Mouse (Mus musculus) liver, embryonic 13.5 days (tissue): ENCODE data around the gene Ttll8. TPM values are rescaled to one million over a fixed set of nuclear protein-coding genes. Genes with fewer than 3 reads are reported as not detected.

ENCODE experiments used
- ATAC-seq: fragments of 200-750 bp; cut with Nextera tagmentation; 2 replicates; pipeline ENCODE4 v1.8.0; 2017; ENCODE audit warnings: low read depth, mild to moderate bottlenecking, moderate number of reproducible peaks, moderate library complexity
- DNase-seq: peaks from one replicate; pipeline ENCODE4 v3.0.0; 2022
- H3K27ac ChIP-seq: fragments of 300-500 bp; sonication (generic); 2 replicates; pipeline ENCODE4 v1.5.1; 2015; ENCODE audit warnings: moderate library complexity, mild to moderate bottlenecking, inconsistent platforms
- H3K27me3 ChIP-seq: fragments of 300-500 bp; sonication (generic); 2 replicates; pipeline ENCODE4 v1.6.1; 2015; ENCODE audit warnings: mild to moderate bottlenecking, inconsistent platforms
- H3K36me3 ChIP-seq: fragments of 300-500 bp; sonication (generic); 2 replicates; pipeline ENCODE4 v1.6.1; 2015; ENCODE audit warnings: mild to moderate bottlenecking, inconsistent platforms
- H3K4me1 ChIP-seq: fragments of 300-500 bp; sonication (generic); replicated peaks from 2 replicates; pipeline ENCODE4 v1.6.1; 2015; ENCODE audit warnings: inconsistent platforms
- H3K4me2 ChIP-seq: fragments of 300-500 bp; sonication (generic); 2 replicates; pipeline ENCODE4 v1.6.1; 2015; ENCODE audit warnings: inconsistent platforms, mild to moderate bottlenecking, moderate library complexity
- H3K4me3 ChIP-seq: fragments of 300-500 bp; sonication (generic); replicated peaks from 2 replicates; pipeline ENCODE4 v1.5.1; 2015; ENCODE audit warnings: mild to moderate bottlenecking, inconsistent platforms
- H3K9ac ChIP-seq: fragments of 300-500 bp; sonication (generic); 2 replicates; pipeline ENCODE4 v1.6.1; 2015; ENCODE audit warnings: mild to moderate bottlenecking, inconsistent platforms
- H3K9me3 ChIP-seq: fragments of 300-500 bp; sonication (generic); replicated peaks from 2 replicates; pipeline ENCODE4 v1.6.1; 2016; ENCODE audit warnings: inconsistent platforms
- WGBS: fragments of 180-500 bp; shearing (Covaris S2); methylation state at CpG from one replicate; pipeline ENCODE4 v1.1.7; 2015; ENCODE audit not compliant: insufficient replicate concordance; 5-methylcytosine and 5-hydroxymethylcytosine counted together
- polyA plus RNA-seq: library from polyadenylated mRNA; unstranded; fragments of >200 nt; fragmentation: Nextera tagmentation; extraction: Ambion mirVana; gene quantifications from 2 replicates; pipeline ENCODE4 v1.2.1, GENCODE M21; 2015

Gene Ttll8
- polyA plus RNA-seq, 1 experiment from 2014 or later = not detected

DNA sequence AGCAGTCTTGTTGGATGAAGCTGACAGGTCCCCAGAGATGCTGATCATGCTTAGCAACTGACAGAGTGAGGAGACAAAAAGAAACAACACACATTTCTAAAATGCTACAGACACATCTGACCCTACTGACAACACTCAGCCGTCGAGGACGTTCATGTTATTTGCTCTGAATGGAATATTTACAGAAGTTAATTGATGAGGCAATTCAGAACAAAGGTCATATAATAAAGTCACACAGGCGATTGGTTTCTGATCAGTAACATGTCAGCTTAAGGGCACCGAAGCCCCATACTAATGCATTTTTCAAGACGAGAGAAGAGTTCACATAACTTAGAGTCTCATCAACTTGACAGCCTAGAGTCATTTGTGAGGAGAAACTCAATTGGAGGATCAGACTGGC is 58.3 kb downstream of the Ttll8 start:
- DNase-seq = no peak
- Histone ChIP-seq H3K4me3 (no peak overlapping the region), H3K36me3 (no peaks in the 10 kb centered on the region), H3K27ac (no peak overlapping the region), H3K27me3 (peaks cover 5% of the 10 kb centered on the region; the same call in 1 of the 2 replicates), H3K9ac (no peak overlapping the region), H3K9me3 (no peaks in the 10 kb centered on the region), H3K4me2 (no peak overlapping the region), H3K4me1 (peaks cover 8% of the 10 kb centered on the region)
- ATAC-seq = no peak
- 67% methylated on average over 6 of the region's 6 CpGs for WGBS

DNA sequence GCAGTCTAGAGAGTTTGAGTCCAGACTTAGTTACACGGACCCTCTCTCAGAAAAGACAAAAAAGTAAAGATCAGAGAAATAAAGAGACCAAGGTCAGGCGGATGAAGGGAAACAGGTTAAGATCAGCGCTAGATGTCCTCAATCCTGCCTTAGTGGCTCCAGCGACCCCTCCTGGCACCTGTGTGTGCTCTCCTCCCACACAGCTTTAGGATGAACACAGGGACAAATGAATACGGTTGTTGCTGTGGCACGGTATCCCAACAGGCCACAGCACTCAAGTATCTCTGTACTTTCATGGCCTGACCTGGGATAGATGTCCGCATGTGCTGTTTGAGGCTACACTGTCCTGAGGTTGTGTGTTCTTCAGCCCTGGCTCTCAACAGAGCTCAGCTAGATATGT is 59.1 kb downstream of the Ttll8 start:
- WGBS = 64% methylated on average over 7 of the region's 7 CpGs

GRCm38 (mm10) chr15:88892876-88893275 is 61.3 kb downstream of the Ttll8 start:
- Histone ChIP-seq H3K4me2 (no peak overlapping the region), H3K27me3 (peaks cover 20% of the 10 kb centered on the region), H3K9ac (no peak overlapping the region), H3K4me3 (no peak overlapping the region), H3K9me3 (no peaks in the 10 kb centered on the region), H3K36me3 (no peaks in the 10 kb centered on the region), H3K27ac (no peak overlapping the region), H3K4me1 (peaks cover 21% of the 10 kb centered on the region)
- no peak for DNase-seq
- 53% methylated on average over 5 of the region's 5 CpGs for WGBS
- ATAC-seq = no peak

More for the DNA sequence above, 59.1 kb downstream of the Ttll8 start:
- DNase-seq = no peak
- Histone ChIP-seq H3K9ac (no peak overlapping the region), H3K27ac (no peak overlapping the region), H3K4me2 (no peak overlapping the region), H3K4me3 (no peak overlapping the region), H3K36me3 (no peaks in the 10 kb centered on the region), H3K27me3 (peaks cover 13% of the 10 kb centered on the region; the same call in 1 of the 2 replicates), H3K9me3 (no peaks in the 10 kb centered on the region), H3K4me1 (peaks cover 15% of the 10 kb centered on the region)
- no peak for ATAC-seq

DNA sequence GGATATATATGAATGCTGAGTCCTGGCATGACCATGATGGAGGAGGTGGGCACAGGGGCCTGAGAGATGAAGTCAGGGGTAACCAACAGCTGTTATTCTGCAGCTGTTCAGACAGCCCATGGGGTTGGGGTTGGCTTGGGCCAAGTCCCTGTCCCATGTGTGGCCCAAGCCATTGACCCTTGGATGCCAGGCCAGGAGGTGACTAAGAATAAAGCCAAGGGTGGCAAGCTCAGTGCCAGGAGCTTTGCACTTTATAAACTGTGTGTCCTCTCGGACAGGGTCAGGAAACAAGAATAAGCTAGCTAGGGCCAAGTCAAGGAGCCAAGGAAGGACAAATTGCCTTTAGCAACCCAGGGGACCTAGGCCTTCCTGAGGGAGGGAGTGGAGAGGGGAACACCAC is 62.0 kb downstream of the Ttll8 start:
- ATAC-seq = no peak

DNA sequence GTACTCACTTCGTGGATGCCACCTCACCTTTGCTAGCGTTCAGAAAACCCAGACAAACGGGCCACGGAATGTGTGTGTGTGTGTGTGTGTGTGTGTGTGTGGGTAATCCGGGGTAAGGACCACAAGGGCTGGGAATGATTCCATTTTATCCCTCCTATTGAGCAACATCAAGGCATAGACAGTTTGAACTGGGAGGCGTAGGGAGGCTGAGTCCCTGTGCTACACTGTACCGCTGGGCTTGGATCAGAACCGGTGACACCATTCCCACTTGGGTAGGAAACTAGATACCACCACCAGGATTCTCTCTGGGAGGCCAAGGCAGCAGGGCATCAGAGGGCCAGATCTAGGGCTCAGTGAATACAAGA is 62.6 kb downstream of the Ttll8 start:
- Histone ChIP-seq H3K27ac (no peak overlapping the region), H3K9ac (no peak overlapping the region), H3K9me3 (no peaks in the 10 kb centered on the region), H3K4me3 (no peak overlapping the region), H3K4me1 (peaks cover 23% of the 10 kb centered on the region), H3K4me2 (peak overlapping the region; percentile 82), H3K36me3 (no peaks in the 10 kb centered on the region), H3K27me3 (peaks cover 20% of the 10 kb centered on the region)
- 54% methylated on average over 8 of the region's 8 CpGs for WGBS
- no peak for DNase-seq
- no peak for ATAC-seq

More for the DNA sequence above, 62.0 kb downstream of the Ttll8 start:
- no peak for DNase-seq
- Histone ChIP-seq H3K27ac (no peak overlapping the region), H3K36me3 (no peaks in the 10 kb centered on the region), H3K9me3 (no peaks in the 10 kb centered on the region), H3K9ac (no peak overlapping the region), H3K4me1 (peaks cover 23% of the 10 kb centered on the region), H3K4me3 (no peak overlapping the region), H3K4me2 (no peak overlapping the region), H3K27me3 (peaks cover 20% of the 10 kb centered on the region)
- 52% methylated on average over 1 of the region's 1 CpGs for WGBS

DNA sequence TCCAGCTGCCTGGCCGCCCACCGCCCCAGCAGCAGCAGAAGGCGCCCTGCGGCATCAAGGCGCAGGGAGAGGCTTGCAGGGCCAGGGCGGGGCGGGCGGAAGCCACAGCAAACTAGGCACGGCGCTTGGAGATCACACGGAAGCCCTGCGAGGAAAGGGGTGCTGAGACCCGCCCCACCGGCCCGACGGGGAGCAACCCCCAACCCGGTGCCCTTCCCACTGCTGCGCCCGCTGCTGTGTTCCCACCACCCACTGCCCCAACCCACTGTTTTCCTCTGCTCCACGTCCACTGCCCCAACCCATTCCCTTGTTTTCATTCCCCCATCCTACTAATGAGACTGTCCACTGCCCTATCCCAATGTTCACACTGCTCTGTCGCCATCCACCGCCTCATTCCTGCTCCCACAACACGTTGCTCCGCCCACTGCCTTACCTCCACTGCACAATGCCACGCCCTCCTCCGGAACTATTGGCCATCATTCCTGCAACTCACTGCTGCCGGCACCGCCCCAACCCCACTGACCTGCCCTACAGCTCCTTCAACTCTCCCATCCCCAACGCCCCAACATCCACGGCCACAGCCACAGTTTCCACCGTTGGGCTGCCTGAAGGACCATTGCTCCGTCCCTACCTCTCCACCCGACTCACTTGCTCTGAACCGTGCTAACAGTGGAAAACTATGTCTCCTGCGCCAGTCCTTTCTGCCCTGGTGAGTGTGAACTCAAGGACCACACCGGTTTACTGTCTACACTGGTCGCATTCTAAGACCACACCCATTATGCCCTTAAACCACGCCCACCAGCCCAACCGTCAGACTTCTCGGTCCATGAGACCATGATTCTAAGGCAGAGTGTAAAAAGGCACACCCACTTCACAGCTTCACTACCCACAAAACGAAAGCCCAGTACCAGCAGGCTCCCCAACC is 63.2 kb downstream of the Ttll8 start:
- WGBS = 1% methylated on average over 41 of the region's 41 CpGs
- no peaks in the 10 kb centered on the region for H3K9me3 ChIP-seq
- peak; percentile 88 for ATAC-seq
- peaks cover 23% of the 10 kb centered on the region for H3K4me1 ChIP-seq
- H3K9ac ChIP-seq = peak overlapping the region; percentile 54
- peaks cover 20% of the 10 kb centered on the region for H3K27me3 ChIP-seq
- H3K27ac ChIP-seq = no peak overlapping the region
- H3K4me3 ChIP-seq = peak overlapping the region; percentile 55
- no peaks in the 10 kb centered on the region for H3K36me3 ChIP-seq
- DNase-seq = peak; percentile 79
- H3K4me2 ChIP-seq = peak overlapping the region; percentile 82

DNA sequence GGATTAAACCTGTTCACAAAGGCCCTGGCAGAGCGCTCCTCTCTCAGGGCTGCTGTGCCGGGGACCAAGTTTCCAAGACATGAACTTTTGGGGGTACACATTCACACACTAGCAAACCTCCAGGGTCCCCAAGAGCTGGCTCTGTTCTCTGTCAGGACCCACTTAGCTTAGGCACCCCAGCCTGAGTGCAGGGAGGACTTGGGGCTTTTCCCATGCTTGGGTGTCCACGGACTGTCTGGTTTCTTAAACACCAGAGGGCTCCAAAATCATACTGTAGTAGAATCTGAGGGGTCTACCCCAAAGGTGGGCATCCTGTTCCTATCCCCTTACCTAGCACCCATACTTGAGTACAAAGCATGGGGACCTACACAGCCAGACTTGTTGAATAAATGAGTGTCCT is 64.2 kb downstream of the Ttll8 start:
- Histone ChIP-seq H3K4me1 (peaks cover 23% of the 10 kb centered on the region), H3K27ac (no peak overlapping the region), H3K9me3 (no peaks in the 10 kb centered on the region), H3K4me3 (no peak overlapping the region), H3K36me3 (no peaks in the 10 kb centered on the region), H3K9ac (no peak overlapping the region), H3K4me2 (peak overlapping the region; percentile 82), H3K27me3 (peaks cover 20% of the 10 kb centered on the region)
- WGBS = 69% methylated on average over 3 of the region's 3 CpGs
- ATAC-seq = no peak
- no peak for DNase-seq

DNA sequence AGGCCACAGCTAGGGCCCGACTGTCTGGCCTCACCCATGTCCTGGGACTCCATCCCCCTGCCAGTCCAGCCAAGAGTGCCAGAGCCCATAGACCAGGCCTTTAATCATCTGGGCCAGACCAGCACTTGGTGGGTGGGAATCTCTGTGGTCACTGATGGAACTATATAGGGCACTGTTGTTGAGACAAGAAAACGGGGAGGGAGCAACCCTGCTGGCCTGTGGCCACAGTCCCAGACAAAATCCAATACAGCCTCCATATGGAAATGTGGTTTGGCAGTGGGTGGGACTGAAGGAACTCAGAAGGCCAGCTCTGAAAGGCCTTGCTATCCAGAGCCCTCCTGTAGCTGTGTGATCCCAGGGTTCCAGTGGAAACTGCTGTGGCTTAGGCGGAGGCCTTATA is 65.2 kb downstream of the Ttll8 start:
- DNase-seq = no peak
- H3K9me3 ChIP-seq = no peaks in the 10 kb centered on the region
- WGBS = 63% methylated on average over 3 of the region's 3 CpGs
- H3K27me3 ChIP-seq = peaks cover 20% of the 10 kb centered on the region
- H3K27ac ChIP-seq = no peak overlapping the region
- H3K9ac ChIP-seq = no peak overlapping the region
- ATAC-seq = no peak
- no peak overlapping the region for H3K4me3 ChIP-seq
- peaks cover 23% of the 10 kb centered on the region for H3K4me1 ChIP-seq
- no peaks in the 10 kb centered on the region for H3K36me3 ChIP-seq
- no peak overlapping the region for H3K4me2 ChIP-seq

DNA sequence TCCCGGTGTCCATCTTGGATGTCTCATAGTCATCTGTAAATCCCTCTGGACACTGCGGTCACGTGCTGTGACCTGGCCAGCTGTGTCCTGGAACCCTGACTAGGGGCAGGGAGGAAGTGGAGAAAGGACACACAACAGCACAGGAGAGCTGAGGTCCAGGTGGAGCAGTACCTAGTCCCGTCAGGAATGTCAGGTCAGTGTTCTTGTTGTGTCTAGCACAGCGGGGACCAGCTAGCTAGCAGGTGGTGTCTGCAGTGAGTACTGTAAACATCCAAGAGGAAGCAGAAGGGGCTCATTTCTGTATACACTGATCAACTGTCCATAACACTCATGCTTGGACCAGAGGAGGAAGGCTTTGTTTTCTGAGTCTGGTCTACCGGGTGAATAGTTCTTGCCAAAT is 68.8 kb downstream of the Ttll8 start:
- no peaks in the 10 kb centered on the region for H3K9me3 ChIP-seq
- H3K4me1 ChIP-seq = peaks cover 11% of the 10 kb centered on the region
- no peak for ATAC-seq
- no peak overlapping the region for H3K9ac ChIP-seq
- WGBS = 72% methylated on average over 6 of the region's 6 CpGs
- no peaks in the 10 kb centered on the region for H3K36me3 ChIP-seq
- no peak overlapping the region for H3K4me2 ChIP-seq
- no peak overlapping the region for H3K4me3 ChIP-seq
- no peak overlapping the region for H3K27ac ChIP-seq
- no peak for DNase-seq
- peaks cover 9% of the 10 kb centered on the region for H3K27me3 ChIP-seq

- H3K4me2 ChIP-seq = no peak overlapping the region
- H3K4me1 ChIP-seq = 0 out of 2 replicates have a peak, but pooled peaks cover 7% of the 10 kb centered on the region
- no peaks in the 10 kb centered on the region for H3K27me3 ChIP-seq
- 79% methylated on average over 9 of the region's 9 CpGs for WGBS
- no peak overlapping the region for H3K4me3 ChIP-seq
- no peak for DNase-seq
- H3K27ac ChIP-seq = no peak overlapping the region
- no peak overlapping the region for H3K9ac ChIP-seq
- ATAC-seq = no peak
- H3K36me3 ChIP-seq = no peaks in the 10 kb centered on the region
- no peaks in the 10 kb centered on the region for H3K9me3 ChIP-seq
Observed at GRCm38 (mm10) chr15:88883342-88883741, 70.9 kb downstream of the Ttll8 start.

DNA sequence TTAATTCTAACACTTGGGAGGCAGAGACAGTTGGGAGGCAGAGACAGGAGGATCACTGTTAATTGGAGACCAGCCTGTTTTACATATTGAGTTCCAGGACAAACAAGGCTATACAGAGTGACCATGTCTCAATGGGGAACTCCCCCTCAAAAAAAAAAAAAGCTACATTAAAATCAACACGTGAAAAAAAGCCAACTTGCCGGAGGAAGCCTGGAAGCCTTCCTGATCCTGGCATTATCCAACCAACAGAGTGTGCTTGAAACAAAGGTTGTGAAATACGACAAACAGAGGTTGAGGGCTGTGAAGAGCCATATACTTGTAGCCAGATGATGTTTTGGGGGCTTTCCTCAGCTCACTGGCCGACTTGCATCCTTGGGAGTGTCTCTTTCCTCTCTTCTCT is 71.4 kb downstream of the Ttll8 start:
- Histone ChIP-seq H3K36me3 (no peaks in the 10 kb centered on the region), H3K4me1 (0 out of 2 replicates have a peak, but pooled peaks cover 2% of the 10 kb centered on the region), H3K27me3 (no peaks in the 10 kb centered on the region), H3K27ac (no peak overlapping the region), H3K9ac (no peak overlapping the region), H3K4me2 (no peak overlapping the region), H3K9me3 (no peaks in the 10 kb centered on the region), H3K4me3 (no peak overlapping the region)
- 46% methylated on average over 4 of the region's 4 CpGs for WGBS
- no peak for DNase-seq
- no peak for ATAC-seq
